ENCODE assay signal across 8 mouse cellular contexts in the genomic region with DNA sequence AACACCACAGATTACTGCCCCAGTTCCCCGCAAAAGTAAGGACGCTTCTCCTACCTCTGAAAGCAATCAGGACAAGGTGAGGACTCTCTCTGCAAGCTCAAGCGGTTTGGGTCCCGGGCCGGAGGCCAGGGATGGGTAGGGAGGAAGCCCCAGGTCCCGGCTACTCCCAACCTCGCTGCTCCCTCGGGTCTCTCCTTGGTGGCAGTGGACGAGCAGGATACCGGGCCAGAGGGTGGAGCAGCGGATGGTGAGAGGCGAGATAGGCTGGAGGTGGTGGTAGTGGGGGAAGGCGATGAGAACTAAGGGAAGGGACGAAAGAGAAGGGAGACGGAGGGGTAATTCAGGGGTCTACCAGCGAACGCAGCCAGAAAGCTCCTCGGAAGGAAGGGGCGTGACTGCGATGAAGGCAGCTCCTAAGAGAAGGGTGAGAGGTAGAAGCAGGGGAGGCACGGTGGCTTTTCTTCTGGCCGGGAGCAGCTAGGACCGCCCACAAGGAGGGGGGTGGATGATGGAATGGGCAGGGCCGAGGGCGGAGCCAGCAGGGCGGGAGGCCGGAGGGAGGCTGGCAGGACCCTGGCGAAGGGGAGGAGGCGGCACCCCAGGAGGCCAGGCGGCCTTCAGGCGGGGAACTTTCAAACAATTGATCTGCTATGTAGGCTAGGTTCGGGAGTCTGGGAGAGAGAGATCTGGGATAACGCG. TPM values are rescaled to one million over a fixed set of nuclear protein-coding genes. Genes with fewer than 3 reads are reported as not detected.
DNase-seq lines count a peak whose midpoint lies in the region; ATAC-seq and TF ChIP-seq lines count a peak whose summit lies in the region.

Gene Amot, minus strand, starts transcription at position 465 of the 699 bp plus-strand sequence.

- no peak for TF ChIP-seq CTCF in G1E (IDR thresholded peaks at IDR 0.05; ENCODE audit: low read depth, low read length)
- no peak for TF ChIP-seq CTCF in olfactory bulb, adult 2 months (IDR thresholded peaks at IDR 0.05; ENCODE audit: insufficient read depth, low read depth, low read length)
- no peak for TF ChIP-seq CTCF in thymus, adult 2 months (IDR thresholded peaks at IDR 0.05; ENCODE audit: borderline replicate concordance, control insufficient read depth, extremely low read depth, insufficient read depth, low read length, poor library complexity)

- no peaks in the 10 kb centered on the region for H3K36me3 ChIP-seq in G1E (replicated peaks)
- H3K36me3 ChIP-seq in forebrain, embryonic 16.5 days (ENCODE audit: control insufficient read depth, insufficient read depth) = no peaks in the 10 kb centered on the region
- no peaks in the 10 kb centered on the region for H3K36me3 ChIP-seq in lung, embryonic 15.5 days
- H3K36me3 ChIP-seq in thymus, adult 2 months (ENCODE audit: control insufficient read depth, insufficient read depth, low read length) = no peaks in the 10 kb centered on the region

- TF ChIP-seq POLR2A in olfactory bulb, adult 2 months (IDR thresholded peaks at IDR 0.05; ENCODE audit: insufficient read depth, low read depth, low read length) = no peak
- no peak for TF ChIP-seq POLR2A in thymus, adult 2 months (IDR thresholded peaks at IDR 0.05; ENCODE audit: control insufficient read depth, extremely low read depth, insufficient read depth, low read length, poor library complexity)

- intact Hi-C loops in heart, postnatal 25 days (cut with DNase I) = no loop called here

- peak within 1 kb of the TSS; percentile 67 for H3K4me3 ChIP-seq in G1E (ENCODE audit: low read depth, low read length)
- H3K4me3 ChIP-seq in forebrain, embryonic 16.5 days (replicated peaks; ENCODE audit: low read length) = peak within 1 kb of the TSS; percentile 51
- peak within 1 kb of the TSS; percentile 55 for H3K4me3 ChIP-seq in lung, embryonic 15.5 days
- H3K4me3 ChIP-seq in olfactory bulb, adult 2 months (ENCODE audit: insufficient read depth, low read depth, low read length) = peak within 1 kb of the TSS; percentile 94
- peak within 1 kb of the TSS; percentile 89 for H3K4me3 ChIP-seq in thymus, adult 2 months (ENCODE audit: control insufficient read depth, insufficient read depth, low read length)

- WGBS in forebrain, embryonic 16.5 days = 22% methylated on average over 32 of the region's 34 CpGs
- WGBS in lung, embryonic 15.5 days = 16% methylated on average over 33 of the region's 34 CpGs
- WGBS in olfactory bulb, adult 2 months = 18% methylated on average over 34 of the region's 34 CpGs
- 1% methylated on average over 34 of the region's 34 CpGs for WGBS in thymus, adult 2 months

- no peaks in the 10 kb centered on the region for H3K9me3 ChIP-seq in G1E (replicated peaks)
- H3K9me3 ChIP-seq in forebrain, embryonic 16.5 days (ENCODE audit: control insufficient read depth, low read length) = no peaks in the 10 kb centered on the region
- H3K9me3 ChIP-seq in lung, embryonic 15.5 days = no peaks in the 10 kb centered on the region

- peak within 1 kb of the TSS; percentile 41; the same call in 1 of the 2 replicates for H3K27ac ChIP-seq in forebrain, embryonic 16.5 days (ENCODE audit: low read length)
- peak within 1 kb of the TSS; percentile 78 for H3K27ac ChIP-seq in lung, embryonic 15.5 days
- peak within 1 kb of the TSS; percentile 62 for H3K27ac ChIP-seq in olfactory bulb, adult 2 months (ENCODE audit: insufficient read depth, low read depth, low read length)
- H3K27ac ChIP-seq in thymus, adult 2 months (ENCODE audit: control insufficient read depth, insufficient read depth, low read length) = no peak within 1 kb of the TSS

- peak within 1 kb of the TSS; percentile 66 for H3K9ac ChIP-seq in forebrain, embryonic 16.5 days (replicated peaks; ENCODE audit: low read depth, low read length)
- peak within 1 kb of the TSS; percentile 40 for H3K9ac ChIP-seq in lung, embryonic 15.5 days

- peak; percentile 84 for ATAC-seq in G1E (ENCODE audit: extremely low read depth, insufficient number of reproducible peaks, low FRiP score, poor library complexity, severe bottlenecking)
- ATAC-seq in forebrain, embryonic 16.5 days = peak; percentile 93
- peak; percentile 97 for ATAC-seq in lung, embryonic 15.5 days (ENCODE audit: borderline replicate concordance, extremely low read depth, low FRiP score, low TSS enrichment)

- DNase-seq in G1E (ENCODE audit: low spot score) = peak; percentile 69
- DNase-seq in cerebellum, adult 18-20 months = peak; percentile 80 to 84
- peak; percentile 74 for DNase-seq in heart, postnatal 25 days (ENCODE audit: low spot score)
- DNase-seq in layer of hippocampus, adult 8-10 months (ENCODE audit: low spot score in 2 of 2) = peak; percentile 51 to 59
- peak; percentile 76 for DNase-seq in thymus, adult 2 months

- H3K4me1 ChIP-seq in G1E (ENCODE audit: insufficient read depth, low read depth, low read length) = peaks cover 7% of the 10 kb centered on the region
- no peaks in the 10 kb centered on the region for H3K4me1 ChIP-seq in forebrain, embryonic 16.5 days (replicated peaks; ENCODE audit: control insufficient read depth, insufficient read depth, low read length)
- H3K4me1 ChIP-seq in lung, embryonic 15.5 days = no peaks in the 10 kb centered on the region
- H3K4me1 ChIP-seq in olfactory bulb, adult 2 months (ENCODE audit: control insufficient read depth, insufficient read depth, low read length) = no peaks in the 10 kb centered on the region
- H3K4me1 ChIP-seq in thymus, adult 2 months (replicated peaks; ENCODE audit: control insufficient read depth, insufficient read depth, low read length) = peaks cover 3% of the 10 kb centered on the region; the same call in 1 of the 2 replicates

- no peaks in the 10 kb centered on the region for H3K27me3 ChIP-seq in G1E (ENCODE audit: insufficient read depth, low read length)
- no peaks in the 10 kb centered on the region for H3K27me3 ChIP-seq in forebrain, embryonic 16.5 days (replicated peaks; ENCODE audit: control insufficient read depth, insufficient read depth, low read length)
- no peaks in the 10 kb centered on the region for H3K27me3 ChIP-seq in lung, embryonic 15.5 days
- H3K27me3 ChIP-seq in thymus, adult 2 months (ENCODE audit: control insufficient read depth, insufficient read depth, low read length) = no peaks in the 10 kb centered on the region; the same call in 1 of the 2 replicates

- peak within 1 kb of the TSS; percentile 65 for H3K4me2 ChIP-seq in forebrain, embryonic 16.5 days (ENCODE audit: low read length)
- peak within 1 kb of the TSS; percentile 66 for H3K4me2 ChIP-seq in lung, embryonic 15.5 days

RNA-seq across cellular contexts. Expression of gene Amot, which starts in this region (rescaled TPM):
- total RNA-seq in G1E (2014; fragmentation: Nextera tagmentation) (0.83 and 1.8 TPM in 2 replicates), G1E (2017) (0.93 and 1.0 TPM in 2 replicates)
- polyA plus RNA-seq in G1E (2012) = 0.20 and 0.24 TPM in 2 replicates
- polyA plus RNA-seq in forebrain, embryonic 16.5 days (2015; fragmentation: Nextera tagmentation; extraction: Ambion mirVana) = 10.2 and 10.6 TPM in 2 replicates
- total RNA-seq in heart, postnatal 25 days (2021) = 1 to 10 TPM; 4.9 to 6.2 TPM
- total RNA-seq in layer of hippocampus, adult 8-10 months (2022) = 10 to 100 TPM; 24.1 to 31.8 (median 28.3) TPM
- 9.0 and 9.6 TPM in 2 replicates for polyA plus RNA-seq in lung, embryonic 15.5 days (2015; fragmentation: Nextera tagmentation; extraction: Ambion mirVana)
- polyA plus RNA-seq in olfactory bulb, adult 2 months (2012; ENCODE audit: insufficient read depth, insufficient read length, low replicate concordance, missing spikeins) = not detected in 2 replicates
- polyA plus RNA-seq in thymus, adult 2 months (2012; rRNA removed) = 7.0 and 8.5 TPM in 2 replicates
